Mouse (Mus musculus) neural tube, embryonic 10.5 days (tissue): ENCODE results near the gene Ntmt1.

Experiments
- DNase-seq: peaks from one replicate; pipeline ENCODE4 v3.0.0-alpha.2; 2017; ENCODE audit warnings: low spot score; ENCODE audit errors: extremely low spot score

Ntmt1 gene

GRCm38 (mm10) chr2:30823385-30824153, 15.9 kb downstream of the Ntmt1 start:
- no peak for DNase-seq

GRCm38 (mm10) chr2:30826825-30827748, 19.5 kb downstream of the Ntmt1 start:
- peak; percentile 48 for DNase-seq

- peak; percentile 98 for DNase-seq
Measured at GRCm38 (mm10) chr2:30827749-30828475, 20.3 kb downstream of the Ntmt1 start.

- no peak for DNase-seq
Measured at GRCm38 (mm10) chr2:30829315-30829714, 21.7 kb downstream of the Ntmt1 start.

- no peak for DNase-seq
Measured at GRCm38 (mm10) chr2:30830283-30830795, 22.7 kb downstream of the Ntmt1 start, which contains the start of gene Asb6. Gene Asb6 (minus strand): TSS chr2:30830333.

GRCm38 (mm10) chr2:30833644-30834043, 26.0 kb downstream of the Ntmt1 start:
- peak; percentile 47 for DNase-seq

GRCm38 (mm10) chr2:30834373-30835022, 26.9 kb downstream of the Ntmt1 start, which contains the start of gene Prrx2:
Gene Prrx2 (plus strand): TSS chr2:30834972.
- DNase-seq: no peak

GRCm38 (mm10) chr2:30836238-30836990, 28.8 kb downstream of the Ntmt1 start:
- no peak for DNase-seq

GRCm38 (mm10) chr2:30842615-30843014, 35.0 kb downstream of the Ntmt1 start:
- DNase-seq: no peak

GRCm38 (mm10) chr2:30845152-30846070, 37.8 kb downstream of the Ntmt1 start:
- DNase-seq: peak; percentile 52

- no peak for DNase-seq
Measured at GRCm38 (mm10) chr2:30846236-30846635, 38.6 kb downstream of the Ntmt1 start.

- no peak for DNase-seq
Measured at GRCm38 (mm10) chr2:30846723-30847122, 39.1 kb downstream of the Ntmt1 start.

- no peak for DNase-seq
Measured at GRCm38 (mm10) chr2:30848184-30848583, 40.6 kb downstream of the Ntmt1 start.

- no peak for DNase-seq
Measured at GRCm38 (mm10) chr2:30850581-30850980, 43.0 kb downstream of the Ntmt1 start.

GRCm38 (mm10) chr2:30852771-30853313, 45.2 kb downstream of the Ntmt1 start:
- DNase-seq: no peak

- no peak for DNase-seq
Measured at GRCm38 (mm10) chr2:30857076-30857475, 49.5 kb downstream of the Ntmt1 start.

GRCm38 (mm10) chr2:30859782-30860181, 52.2 kb downstream of the Ntmt1 start:
- no peak for DNase-seq

GRCm38 (mm10) chr2:30862081-30862480, 54.5 kb downstream of the Ntmt1 start:
- DNase-seq: no peak

GRCm38 (mm10) chr2:30863574-30863973, 55.9 kb downstream of the Ntmt1 start:
- DNase-seq: no peak
